Mouse (Mus musculus) CH12.LX (cell line): ENCODE results near the gene Gm7102. TPM values are rescaled to one million over a fixed set of nuclear protein-coding genes. Genes with fewer than 3 reads are reported as not detected.
"Not testable (repeated sequence)": the region's sequence is repeated elsewhere in the genome, so short reads cannot be mapped to it uniquely, and the experiment has no call there.

Experiments used
- DNase-seq: peaks from one replicate; pipeline ENCODE4 v3.0.0-alpha.2; 2013; ENCODE audit errors: extremely low read depth
- H3K27ac ChIP-seq: 2 replicates; pipeline ENCODE4 v1.5.1; 2012; ENCODE audit warnings: low read depth, mild to moderate bottlenecking, control low read depth, moderate library complexity; ENCODE audit not compliant: insufficient read depth
- H3K27me3 ChIP-seq: replicated peaks from 2 replicates; pipeline ENCODE3; 2012; ENCODE audit warnings: inconsistent platforms
- H3K36me3 ChIP-seq, 2 experiments: replicated peaks in 1 of 2; 2 replicates each; pipeline versions ENCODE3 to v1.6.1; 2012; ENCODE audit warnings: inconsistent platforms in 1 of 2, low read length in 1 of 2, mild to moderate bottlenecking in 1 of 2, mixed read lengths in 1 of 2, moderate library complexity in 1 of 2; ENCODE audit not compliant: control insufficient read depth in 1 of 2, insufficient read depth in 1 of 2
- H3K4me1 ChIP-seq, 2 experiments: 2 replicates each; pipeline ENCODE4 v1.6.1; 2012; ENCODE audit warnings: inconsistent platforms in 1 of 2, moderate library complexity in 1 of 2; ENCODE audit not compliant: insufficient read depth in 2 of 2, control insufficient read depth in 1 of 2
- H3K4me2 ChIP-seq: 2 replicates; pipeline ENCODE4 v1.6.1; 2012; ENCODE audit warnings: low read depth, mild to moderate bottlenecking, control low read depth; ENCODE audit not compliant: poor library complexity, insufficient read depth, severe bottlenecking
- H3K4me3 ChIP-seq, 3 experiments: fragments of 150-350 bp in 1 of 3; sonication (generic) in 1 of 3; replicated peaks in 1 of 3; 2 replicates each; pipeline versions ENCODE3 to v1.5.1; 2011 to 2012; ENCODE audit warnings: low read depth in 2 of 3, low read length in 2 of 3, mild to moderate bottlenecking in 2 of 3, moderate library complexity in 2 of 3, control low read depth in 1 of 3, improper control_type of control experiment in 1 of 3, inconsistent platforms in 1 of 3, mixed read lengths in 1 of 3; ENCODE audit not compliant: poor library complexity in 1 of 3
- H3K79me2 ChIP-seq: replicated peaks from 2 replicates; pipeline ENCODE4 v1.6.1; 2012; ENCODE audit warnings: mild to moderate bottlenecking, moderate library complexity; ENCODE audit not compliant: control insufficient read depth, poor library complexity, insufficient read depth, severe bottlenecking; ENCODE audit errors: extremely low read depth
- H3K9ac ChIP-seq: 2 replicates; pipeline ENCODE4 v1.6.1; 2012; ENCODE audit warnings: low read depth, mild to moderate bottlenecking, control low read depth, moderate library complexity; ENCODE audit not compliant: insufficient read depth
- H3K9me3 ChIP-seq: replicated peaks from 2 replicates; pipeline ENCODE3; 2012; ENCODE audit warnings: low read length, inconsistent platforms, mixed read lengths
- E2F4 ChIP-seq: IDR thresholded peaks from 2 replicates; pipeline ENCODE4 v1.6.1; 2011; ENCODE audit warnings: low read depth, low read length, improper control_type of control experiment; ENCODE audit not compliant: insufficient replicate concordance
- ELF1 ChIP-seq: IDR thresholded peaks from 2 replicates; pipeline ENCODE4 v1.6.1; 2014; ENCODE audit warnings: low read depth, mild to moderate bottlenecking, inconsistent platforms, low read length, improper control_type of control experiment
- GABPA ChIP-seq: IDR thresholded peaks from 2 replicates; pipeline ENCODE4 v1.6.1; 2012; ENCODE audit warnings: low read depth, low read length, improper control_type of control experiment, inconsistent platforms; ENCODE audit not compliant: insufficient replicate concordance
- MAX ChIP-seq: IDR thresholded peaks from 2 replicates; pipeline ENCODE4 v1.6.1; 2011; ENCODE audit warnings: low read length, improper control_type of control experiment
- MAZ ChIP-seq: IDR thresholded peaks from 2 replicates; pipeline ENCODE4 v1.6.1; 2012; ENCODE audit warnings: low read depth, mild to moderate bottlenecking, inconsistent platforms, low read length, improper control_type of control experiment, moderate library complexity
- MYC ChIP-seq: IDR thresholded peaks from 2 replicates; pipeline ENCODE4 v1.6.1; 2011; ENCODE audit warnings: low read depth, mild to moderate bottlenecking, improper control_type of control experiment, low read length
- TCF12 ChIP-seq: IDR thresholded peaks from 2 replicates; pipeline ENCODE4 v1.6.1; 2014; ENCODE audit warnings: low read depth, mild to moderate bottlenecking, inconsistent platforms, low read length, improper control_type of control experiment
- UBTF ChIP-seq: IDR thresholded peaks from 2 replicates; pipeline ENCODE4 v1.6.1; 2012; ENCODE audit warnings: low read depth, mild to moderate bottlenecking, inconsistent platforms, low read length, improper control_type of control experiment, moderate library complexity
- ZKSCAN1 ChIP-seq: IDR thresholded peaks from 2 replicates; pipeline ENCODE4 v1.6.1; 2012; ENCODE audit warnings: low read depth, inconsistent platforms, low read length, improper control_type of control experiment, borderline replicate concordance
- dilution Hi-C: fragments of 300-500 bp; cut with MboI; formaldehyde crosslinking; loops from 2 replicates; pipeline ENCODE4 v1.14.3; 2020; ENCODE audit warnings: low sequenced_read_pairs; ENCODE audit not compliant: extremely low pct_unique_long_range_greater_than_20kb, extremely low pct_ligation_motif_present
- in situ Hi-C: fragments of 300-500 bp; cut with MboI; formaldehyde crosslinking; loops from 3 replicates; pipeline ENCODE4 v1.14.3; 2019; ENCODE audit warnings: low sequenced_read_pairs, low pct_ligation_motif_present, low pct_unique_long_range_greater_than_20kb, mixed read lengths
- polyA plus RNA-seq: library from polyadenylated mRNA; unstranded; fragments of >175 nt; gene quantifications from 2 replicates; pipeline ENCODE4 v1.2.1, GENCODE M21; 2012; ENCODE audit warnings: low read depth; ENCODE audit not compliant: insufficient read length
- total RNA-seq, 2 experiments: library from RNA; depleted of rRNA; stranded (reverse); fragments of 300-350 nt in 1 of 2; fragments of >200 nt in 1 of 2; gene quantifications; 2 replicates each; pipeline ENCODE4 v1.2.3; 2012 to 2014

Gene Gm7102
- total and polyA plus RNA-seq, 3 experiments = 0.08 to 2.1 (median 0.28) TPM

- TF ChIP-seq MAZ (no peak), E2F4 (no peak), TCF12 (no peak), MAX (no peak), ELF1 (no peak), GABPA (no peak)
- TF ChIP-seq, all 38 proteins: peak for 0
- dilution Hi-C loops (no loop called here), in situ Hi-C loops (no loop called here)
- Histone ChIP-seq H3K4me1 (peaks cover 0 to 4% of the 10 kb centered on the region in 2 experiments; a peak in 2 of 4 replicates), H3K27ac (no peak overlapping the region), H3K4me3 (no peak overlapping the region), H3K9me3 (peaks cover 30% of the 10 kb centered on the region), H3K79me2 (no peaks in the 10 kb centered on the region), H3K4me2 (no peak overlapping the region), H3K36me3 (peaks cover 3 to 25% of the 10 kb centered on the region in 2 experiments), H3K9ac (no peak overlapping the region), H3K27me3 (no peaks in the 10 kb centered on the region)
- DNase-seq = peak; percentile 91
Measured at GRCm38 (mm10) chr19:61223706-61224328, 47.7 kb upstream of the Gm7102 start.

- H3K36me3 ChIP-seq, H3K9me3 ChIP-seq, H3K79me2 ChIP-seq, H3K9ac ChIP-seq, DNase-seq, H3K4me3 ChIP-seq, H3K4me1 ChIP-seq, in situ Hi-C loops, H3K27ac ChIP-seq, H3K27me3 ChIP-seq, H3K4me2 ChIP-seq, dilution Hi-C loops: not testable (repeated sequence)
Measured at GRCm38 (mm10) chr19:61207506-61207905, 31.4 kb upstream of the Gm7102 start.

- H3K79me2 ChIP-seq = no peaks in the 10 kb centered on the region
- peak; percentile 21 for DNase-seq
- H3K4me3 ChIP-seq = peak overlapping the region in 1 of 3 experiments; percentile 57
- no peak overlapping the region; the same call in 1 of the 2 replicates for H3K4me2 ChIP-seq
- H3K27me3 ChIP-seq = no peaks in the 10 kb centered on the region
- H3K4me1 ChIP-seq = peaks cover 0 to 14% of the 10 kb centered on the region in 2 experiments; a peak in 3 of 4 replicates
- no peaks in the 10 kb centered on the region for H3K9me3 ChIP-seq
- H3K36me3 ChIP-seq = no peaks in the 10 kb centered on the region
- in situ Hi-C loops (loop anchor here (5.0 kb wide), 1 partner anchor 67 kb away; no protein-coding TSS in a partner anchor), dilution Hi-C loops (no loop called here)
- no peak overlapping the region for H3K27ac ChIP-seq
- no peak overlapping the region for H3K9ac ChIP-seq
- TF ChIP-seq UBTF (no peak), MYC (no peak), MAZ (no peak), ZKSCAN1 (no peak)
Measured at GRCm38 (mm10) chr19:61199836-61200235, 23.7 kb upstream of the Gm7102 start.
